In the genomic region with DNA sequence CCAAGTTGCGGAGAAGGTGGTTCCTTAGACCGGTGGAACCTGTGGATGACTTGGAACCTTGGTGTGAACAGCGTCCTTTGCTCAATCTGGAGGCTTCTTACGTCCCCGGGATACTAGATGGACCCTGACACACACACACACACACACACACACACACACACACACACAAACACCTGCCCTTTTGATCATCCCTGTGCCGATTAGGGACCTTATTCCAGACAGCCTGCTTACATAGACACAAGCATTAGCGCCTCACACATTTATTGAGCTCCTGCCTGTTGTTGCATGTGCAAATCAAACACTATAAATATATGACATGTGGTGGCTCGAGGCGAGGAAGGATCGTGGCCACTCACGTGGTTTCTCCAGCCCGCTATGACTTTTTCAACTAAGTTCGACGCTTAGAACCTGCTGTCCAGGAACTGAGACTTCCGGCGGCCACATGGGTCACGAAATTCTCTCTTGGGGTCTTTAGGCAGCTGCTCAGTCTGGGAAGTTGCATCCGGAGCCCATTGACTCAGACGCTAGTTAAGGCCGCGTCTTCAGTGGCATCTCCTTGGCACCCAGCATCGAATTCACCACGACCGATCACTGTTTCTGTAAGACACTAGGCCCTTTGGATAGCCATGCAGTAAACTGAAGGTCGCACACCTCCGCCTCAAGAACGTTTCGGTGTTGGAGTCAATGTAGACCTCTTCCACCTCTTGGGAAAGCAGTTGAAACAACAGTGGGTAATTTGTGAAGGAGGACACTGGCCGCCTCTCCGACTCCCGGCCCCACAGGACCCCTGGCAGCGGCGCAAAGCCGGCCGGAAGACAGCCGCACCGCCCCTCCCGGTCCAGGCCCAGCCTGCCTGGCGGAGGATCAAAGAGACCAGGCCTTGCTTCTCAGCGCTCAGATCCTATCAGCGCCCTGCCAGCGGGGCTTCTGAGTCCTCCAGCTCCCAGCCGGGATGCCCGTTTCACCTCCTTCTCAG, we compare ENCODE assay signal across 8 mouse cellular contexts. TPM values are rescaled to one million over a fixed set of nuclear protein-coding genes. Genes with fewer than 3 reads are reported as not detected.
DNase-seq lines count a peak whose midpoint lies in the region; ATAC-seq and TF ChIP-seq lines count a peak whose summit lies in the region.

No protein-coding gene starts in this region.

- DNase-seq in MN1 (ENCODE audit: low spot score): peak; percentile 89
- DNase-seq in embryonic facial prominence, embryonic 14.5 days (ENCODE audit: low spot score): peak; percentile 76
- DNase-seq in lung, postnatal 10 days: peak; percentile 96
- peak; percentile 68 for DNase-seq in retina, postnatal 1 day
- no peak for DNase-seq in frontal cortex, postnatal 36 days (ENCODE audit: low spot score in 2 of 2)

- no peaks in the 10 kb centered on the region for H3K9me3 ChIP-seq in embryonic facial prominence, embryonic 14.5 days (ENCODE audit: control insufficient read depth, low read length)
- no peaks in the 10 kb centered on the region for H3K9me3 ChIP-seq in heart, embryonic 15.5 days (replicated peaks)
- no peaks in the 10 kb centered on the region for H3K9me3 ChIP-seq in kidney, embryonic 16.5 days (ENCODE audit: low read length)

- ATAC-seq in embryonic facial prominence, embryonic 14.5 days (ENCODE audit: low read depth): peak; percentile 58; the same call in 1 of the 2 replicates
- ATAC-seq in heart, embryonic 15.5 days (replicated peaks; ENCODE audit: insufficient number of reproducible peaks, insufficient read depth, low FRiP score, low read depth): no peak
- peak; percentile 63 for ATAC-seq in kidney, embryonic 16.5 days (ENCODE audit: low FRiP score, low TSS enrichment)

- H3K9ac ChIP-seq in embryonic facial prominence, embryonic 14.5 days (ENCODE audit: low read depth, low read length): peak overlapping the region; percentile 32; the same call in 1 of the 2 replicates
- H3K9ac ChIP-seq in heart, embryonic 15.5 days: peak overlapping the region; percentile 17; the same call in 1 of the 2 replicates
- H3K9ac ChIP-seq in kidney, embryonic 16.5 days (replicated peaks; ENCODE audit: low read length): peak overlapping the region; percentile 15; the same call in 1 of the 2 replicates

- H3ac ChIP-seq in C2C12 (ENCODE audit: control insufficient read depth, insufficient read length, low read depth): no peak overlapping the region

- no peaks in the 10 kb centered on the region for H3K27me3 ChIP-seq in C2C12 (ENCODE audit: control insufficient read depth, insufficient read depth, insufficient read length)
- H3K27me3 ChIP-seq in embryonic facial prominence, embryonic 14.5 days (replicated peaks; ENCODE audit: control insufficient read depth, insufficient read depth, low read length): peaks cover 40% of the 10 kb centered on the region
- H3K27me3 ChIP-seq in heart, embryonic 15.5 days: peaks cover 21% of the 10 kb centered on the region
- 0 out of 2 replicates have a peak, but pooled peaks cover 4% of the 10 kb centered on the region for H3K27me3 ChIP-seq in kidney, embryonic 16.5 days (ENCODE audit: insufficient read depth, low read length)

- peak overlapping the region; percentile 93 for H3K4me2 ChIP-seq in embryonic facial prominence, embryonic 14.5 days (ENCODE audit: low read depth, low read length)
- H3K4me2 ChIP-seq in heart, embryonic 15.5 days: peak overlapping the region; percentile 98
- H3K4me2 ChIP-seq in kidney, embryonic 16.5 days (replicated peaks; ENCODE audit: low read depth, low read length): peak overlapping the region; percentile 96

- H3K27ac ChIP-seq in embryonic facial prominence, embryonic 14.5 days (replicated peaks; ENCODE audit: low read depth, low read length): no peak overlapping the region
- H3K27ac ChIP-seq in heart, embryonic 15.5 days: no peak overlapping the region
- H3K27ac ChIP-seq in kidney, embryonic 16.5 days (ENCODE audit: low read length): peak overlapping the region; percentile 57; the same call in 1 of the 2 replicates

- H3K79me2 ChIP-seq in C2C12 (ENCODE audit: control insufficient read depth, insufficient read depth): no peaks in the 10 kb centered on the region

- peak overlapping the region; percentile 41 for H3K4me3 ChIP-seq in C2C12 (ENCODE audit: insufficient read depth, poor library complexity, severe bottlenecking)
- peak overlapping the region; percentile 64 for H3K4me3 ChIP-seq in embryonic facial prominence, embryonic 14.5 days (ENCODE audit: low read depth, low read length)
- H3K4me3 ChIP-seq in heart, embryonic 15.5 days: peak overlapping the region; percentile 62
- peak overlapping the region; percentile 72 for H3K4me3 ChIP-seq in kidney, embryonic 16.5 days (ENCODE audit: low read length)

- TF ChIP-seq CTCF in C2C12 (IDR thresholded peaks at IDR 0.05; ENCODE audit: control insufficient read depth, insufficient read depth, insufficient read length): no peak

- peaks cover 14% of the 10 kb centered on the region for H3K4me1 ChIP-seq in embryonic facial prominence, embryonic 14.5 days (ENCODE audit: control insufficient read depth, insufficient read depth, low read length)
- H3K4me1 ChIP-seq in heart, embryonic 15.5 days (replicated peaks): peaks cover 25% of the 10 kb centered on the region
- peaks cover 36% of the 10 kb centered on the region for H3K4me1 ChIP-seq in kidney, embryonic 16.5 days (ENCODE audit: insufficient read depth, low read length)

- 9% methylated on average over 44 of the region's 44 CpGs for WGBS in embryonic facial prominence, embryonic 14.5 days
- 12% methylated on average over 44 of the region's 44 CpGs for WGBS in heart, embryonic 15.5 days
- WGBS in kidney, embryonic 16.5 days: 5% methylated on average over 44 of the region's 44 CpGs

- no peaks in the 10 kb centered on the region for H3K36me3 ChIP-seq in C2C12 (ENCODE audit: control insufficient read depth, insufficient read depth)
- no peaks in the 10 kb centered on the region for H3K36me3 ChIP-seq in embryonic facial prominence, embryonic 14.5 days (ENCODE audit: control insufficient read depth, insufficient read depth, low read length)
- no peaks in the 10 kb centered on the region for H3K36me3 ChIP-seq in heart, embryonic 15.5 days
- no peaks in the 10 kb centered on the region for H3K36me3 ChIP-seq in kidney, embryonic 16.5 days (ENCODE audit: insufficient read depth, low read length)

- H3K79me3 ChIP-seq in C2C12 (ENCODE audit: low read depth): no peaks in the 10 kb centered on the region

TF ChIP-seq in C2C12, 6 proteins besides CTCF, POLR2A, EP300 and RAD21:
- TF ChIP-seq USF1 (IDR thresholded peaks at IDR 0.05; ENCODE audit: low read depth) (no peak), MAX (IDR thresholded peaks at IDR 0.05) (no peak), MYOG (IDR thresholded peaks at IDR 0.05; ENCODE audit: control insufficient read depth, extremely low read depth, insufficient read length) (no peak), CEBPB (IDR thresholded peaks at IDR 0.05; ENCODE audit: low read depth) (no peak), MYOD1 (IDR thresholded peaks at IDR 0.05; ENCODE audit: control insufficient read depth, insufficient read length, low read depth) (no peak), FOSL1 (IDR thresholded peaks at IDR 0.05; ENCODE audit: insufficient read depth, low read length, poor library complexity, severe bottlenecking) (no peak)

RNA-seq across cellular contexts. Expression of a gene that starts 1.1 kb away (rescaled TPM):
- polyA plus RNA-seq in C2C12 (2012; fragmentation: generic; extraction: Trizol): 25.3 TPM
- polyA plus RNA-seq in embryonic facial prominence, embryonic 14.5 days (2014; fragmentation: Nextera tagmentation; extraction: Ambion mirVana): 17.8 and 27.7 TPM in 2 replicates
- 5.0 and 36.0 TPM in 2 replicates for polyA plus RNA-seq in heart, embryonic 15.5 days (2015; fragmentation: Nextera tagmentation; extraction: Ambion mirVana)
- polyA plus RNA-seq in kidney, embryonic 16.5 days (2015; fragmentation: Nextera tagmentation; extraction: Ambion mirVana): 5.6 and 7.1 TPM in 2 replicates

RNA-seq across cellular contexts. Expression of a gene that starts 52.1 kb away (rescaled TPM):
- polyA plus RNA-seq in C2C12 (2012; fragmentation: generic; extraction: Trizol): 149 TPM
- 737 and 739 TPM in 2 replicates for polyA plus RNA-seq in embryonic facial prominence, embryonic 14.5 days (2014; fragmentation: Nextera tagmentation; extraction: Ambion mirVana)
- 464 and 512 TPM in 2 replicates for polyA plus RNA-seq in heart, embryonic 15.5 days (2015; fragmentation: Nextera tagmentation; extraction: Ambion mirVana)
- 742 and 792 TPM in 2 replicates for polyA plus RNA-seq in kidney, embryonic 16.5 days (2015; fragmentation: Nextera tagmentation; extraction: Ambion mirVana)

Comparison
In these comparisons a context has a peak if more than half of its experiments do, and no peak if none do; other contexts are left out.
1. DNase-seq: peak in MN1 (single experiment), embryonic facial prominence, embryonic 14.5 days (single experiment), lung, postnatal 10 days (single experiment) and retina, postnatal 1 day (single experiment); none in frontal cortex, postnatal 36 days (0 of 2).
2. Peak in every context shown above with its lines, with median percentiles within 50 percentile points of each other: H3K4me3 ChIP-seq, H3K4me2 ChIP-seq and H3K9ac ChIP-seq.